Mouse (Mus musculus): ENCODE measurements around the gene Greb1.
"Not testable (repeated sequence)": the region's sequence is repeated elsewhere in the genome, so short reads cannot be mapped to it uniquely, and the experiment has no call there.

Greb1 gene

DNA sequence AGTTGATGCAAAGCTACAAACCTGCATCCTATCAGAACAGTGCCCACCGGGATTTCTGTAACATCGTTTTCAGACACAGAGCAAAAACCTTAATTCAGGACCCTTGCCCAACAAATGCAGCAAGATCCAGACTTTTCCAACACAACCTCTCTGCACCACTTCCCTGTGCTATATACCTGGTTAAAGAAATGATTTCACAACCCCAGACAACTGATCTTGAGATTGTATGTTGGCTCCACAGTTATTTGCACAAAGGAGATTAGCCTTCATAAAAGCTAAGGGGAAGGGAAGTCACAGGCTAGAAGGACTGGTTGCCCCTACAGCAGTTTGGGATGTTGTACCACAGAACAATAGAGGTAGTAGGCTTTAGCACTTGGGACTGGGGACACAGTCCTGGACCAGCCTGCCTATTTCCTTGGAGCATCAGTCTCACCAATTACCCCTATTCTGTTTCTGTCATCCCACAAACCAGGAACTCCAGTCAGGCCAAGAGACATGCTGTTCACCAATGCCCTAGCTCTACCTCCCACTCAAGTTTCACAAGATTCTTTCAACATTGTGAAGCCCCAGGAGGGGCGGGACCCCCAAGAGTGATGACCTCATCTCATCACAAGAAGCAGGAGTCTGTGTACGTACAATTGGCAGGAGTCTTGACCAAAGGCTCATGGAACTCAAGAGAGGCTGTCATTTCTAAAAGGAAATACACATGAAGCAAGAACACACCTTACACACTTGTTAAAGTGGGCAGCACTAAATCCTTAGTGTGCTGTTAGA, 36.9 kb downstream of the Greb1 start:
- no peak for DNase-seq (ENCODE audit: low spot score in 2 of 2)

DNA sequence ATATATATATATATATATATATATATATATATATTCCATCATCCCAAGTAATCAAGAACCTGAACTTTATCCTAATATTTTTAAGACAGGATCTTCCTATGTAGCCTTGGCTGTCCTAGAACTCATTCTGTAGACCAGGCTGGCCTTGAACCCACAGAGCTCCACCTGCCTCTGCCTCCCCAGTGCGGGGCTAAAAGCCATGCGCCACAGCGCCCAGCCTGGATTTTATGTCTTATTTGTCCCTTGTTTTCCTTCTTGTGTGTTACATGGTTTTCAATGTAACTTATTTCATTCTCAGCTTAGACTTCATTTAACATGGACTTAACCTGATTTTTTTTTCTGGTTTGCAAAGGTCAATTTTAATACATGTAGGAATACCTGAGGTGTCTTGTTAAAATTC, 39.2 kb downstream of the Greb1 start:
- no peak for DNase-seq (ENCODE audit: low spot score in 2 of 2)

DNA sequence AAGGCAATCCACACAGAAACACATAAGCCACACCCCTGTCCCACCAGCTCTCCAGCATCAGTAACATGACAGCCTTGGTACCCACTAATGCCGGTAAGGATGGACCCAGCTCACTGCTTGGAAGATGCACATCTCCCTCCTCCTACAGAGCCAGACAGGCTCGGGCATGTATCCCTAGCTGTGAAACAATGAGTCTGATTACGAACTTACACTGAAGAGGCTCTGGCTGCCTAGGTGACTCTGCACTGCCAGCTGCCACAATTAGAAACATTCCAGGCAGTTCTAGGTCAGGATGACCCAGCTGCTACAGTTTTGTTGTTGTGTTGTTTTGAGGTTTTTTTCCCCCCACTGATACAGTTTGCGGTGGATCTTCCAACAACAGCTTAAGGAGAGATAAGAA, 40.4 kb downstream of the Greb1 start:
- no peak for DNase-seq (ENCODE audit: low spot score in 2 of 2)

DNA sequence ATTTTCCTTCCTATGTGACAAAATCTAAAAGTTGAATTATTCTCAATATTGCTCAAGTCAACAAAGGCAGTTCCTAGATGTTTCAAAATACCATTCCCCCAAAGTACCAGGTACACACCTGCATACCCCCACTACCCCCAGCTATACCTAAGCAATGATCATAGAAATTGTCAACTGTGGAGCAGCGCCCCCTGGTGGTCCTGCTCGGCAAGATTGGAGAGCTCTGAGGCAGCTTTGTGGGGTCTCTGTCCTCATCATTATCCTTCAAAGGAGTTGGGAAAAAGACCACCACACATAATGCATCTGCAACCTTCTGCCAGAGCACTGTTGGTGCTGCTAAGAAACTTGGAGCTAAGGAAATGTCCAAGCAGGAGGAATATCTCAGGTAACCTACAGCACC, 46.4 kb downstream of the Greb1 start:
- peak; percentile 25 to 79 for DNase-seq (ENCODE audit: low spot score in 2 of 2)

DNA sequence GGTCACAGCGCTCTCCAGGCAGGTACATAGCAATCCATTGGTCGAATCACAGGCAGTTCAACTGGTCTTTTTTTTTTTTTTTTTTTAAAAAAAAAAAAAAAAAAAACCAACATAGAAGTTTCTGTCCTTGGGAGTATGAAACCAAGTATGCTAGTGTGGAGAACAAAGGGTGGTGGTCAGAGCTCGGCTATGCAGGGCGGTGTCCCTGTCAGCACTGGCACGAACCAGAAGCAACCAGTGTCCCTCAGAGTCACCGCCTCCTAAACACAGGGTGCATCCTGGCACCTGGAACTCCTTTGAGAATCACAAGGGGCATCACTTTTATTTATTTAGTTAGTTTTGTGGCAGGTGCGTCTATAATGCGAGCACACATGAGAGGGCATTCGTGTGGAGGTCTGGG, 47.1 kb downstream of the Greb1 start:
- no peak for DNase-seq (ENCODE audit: low spot score in 2 of 2)

DNA sequence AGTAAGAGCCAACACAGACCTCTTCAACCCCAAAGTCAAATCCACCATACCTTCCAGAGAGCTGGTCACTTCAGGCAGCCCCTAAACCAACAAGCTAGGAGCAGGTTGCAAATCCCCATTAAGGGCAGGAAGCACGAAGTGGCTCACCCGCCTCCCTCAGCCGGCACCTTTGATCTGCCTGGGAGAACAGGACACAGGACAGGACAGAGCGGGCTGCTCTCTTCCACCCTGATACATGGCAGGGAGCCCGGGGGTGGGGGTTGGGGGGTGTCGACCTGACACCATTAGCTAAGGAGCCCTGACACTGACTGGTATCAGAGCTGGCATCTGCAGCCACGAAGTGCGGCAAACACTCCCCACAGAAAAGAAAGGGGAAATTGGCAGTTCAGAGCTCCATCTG, 47.6 kb downstream of the Greb1 start:
- no peak for DNase-seq (ENCODE audit: low spot score in 2 of 2)

DNA sequence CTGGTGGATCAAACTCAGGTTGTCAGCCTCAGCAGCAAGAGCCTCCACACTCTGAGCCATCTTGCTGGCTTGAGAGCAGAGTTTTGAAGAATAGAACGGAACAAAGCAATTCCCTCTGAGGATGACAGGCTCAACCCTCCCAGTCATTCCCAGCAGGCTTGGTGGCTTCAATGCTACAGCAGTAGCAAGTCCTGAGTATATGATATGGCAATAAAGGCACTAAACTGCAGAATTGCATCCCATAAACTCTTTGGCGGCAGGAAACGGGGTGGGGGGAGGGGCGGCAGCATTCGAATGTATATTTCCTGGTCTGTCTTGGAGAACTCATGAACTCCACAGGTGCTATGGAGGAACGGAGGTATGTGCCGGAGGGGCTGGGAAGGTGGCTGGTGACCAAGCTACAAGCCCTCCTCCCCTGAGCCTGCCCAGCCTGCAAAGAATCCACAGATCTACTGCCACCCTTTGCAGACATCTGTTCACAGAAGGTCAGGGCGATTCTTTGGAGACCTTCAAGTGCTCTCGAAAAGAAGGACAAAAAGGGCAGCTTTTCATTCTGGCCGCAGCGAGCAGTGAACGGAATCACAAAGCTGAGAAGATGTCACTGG, 48.3 kb downstream of the Greb1 start:
- DNase-seq (ENCODE audit: low spot score in 2 of 2): no peak

DNA sequence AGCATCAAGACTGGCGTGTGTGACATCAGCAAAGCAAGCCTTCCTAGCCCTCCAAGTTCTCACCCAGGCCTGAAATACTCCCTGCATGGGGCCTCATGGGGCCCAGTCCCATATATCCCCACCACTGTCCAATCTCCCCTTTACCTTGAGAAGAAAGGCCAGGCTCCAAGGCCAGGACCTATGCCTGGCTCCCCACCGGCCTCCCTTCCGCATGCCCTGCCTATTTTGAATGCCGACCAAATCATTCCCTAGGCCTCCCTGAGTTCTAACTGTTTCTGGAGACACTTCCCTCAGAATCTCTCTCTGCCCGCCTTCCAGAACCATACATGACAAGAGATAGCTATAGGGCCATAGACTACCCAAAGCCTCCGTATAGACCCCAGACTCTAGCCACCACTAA, 49.1 kb downstream of the Greb1 start:
- no peak for DNase-seq (ENCODE audit: low spot score in 2 of 2)

DNA sequence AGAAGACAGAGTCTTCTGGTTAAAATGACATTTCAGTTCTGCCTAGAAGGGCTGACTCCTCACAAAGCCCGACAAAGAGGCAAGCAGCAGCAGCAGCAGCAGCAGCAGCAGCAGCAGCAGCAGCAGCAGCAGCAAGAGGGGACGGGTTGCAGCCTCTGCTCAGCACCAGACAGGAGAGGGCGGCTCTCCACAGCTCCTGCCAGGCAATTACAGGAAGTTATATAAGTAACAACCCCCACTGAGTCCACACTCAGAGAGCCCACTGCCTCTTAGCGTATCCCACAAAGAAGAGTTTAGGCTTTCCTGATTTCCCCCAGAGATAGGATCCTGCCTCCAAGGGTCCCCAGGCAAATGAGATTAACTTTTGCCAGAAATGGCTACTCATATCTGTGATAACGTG, 60.6 kb downstream of the Greb1 start:
- DNase-seq (ENCODE audit: low spot score in 2 of 2): peak; percentile 43 to 50

DNA sequence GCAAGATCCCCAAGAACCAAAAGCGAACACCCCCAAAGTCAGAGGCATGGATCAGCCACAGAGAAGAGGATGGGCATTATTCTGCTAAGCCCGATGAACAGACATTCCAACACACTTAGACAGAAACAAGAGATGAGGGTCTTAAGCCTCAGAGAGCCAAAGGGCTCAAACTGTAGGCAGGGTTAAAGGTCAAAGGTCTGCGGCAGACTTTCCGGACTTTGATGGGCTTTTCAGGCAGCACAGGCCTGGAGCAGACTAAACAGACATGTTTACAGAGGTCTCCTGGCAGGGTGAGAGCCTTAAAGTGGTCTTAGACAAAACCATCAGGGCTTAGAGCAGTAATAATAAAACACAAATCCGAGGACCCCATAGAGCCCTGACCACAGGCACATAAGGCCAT, 63.4 kb downstream of the Greb1 start:
- DNase-seq (ENCODE audit: low spot score in 2 of 2): no peak

DNA sequence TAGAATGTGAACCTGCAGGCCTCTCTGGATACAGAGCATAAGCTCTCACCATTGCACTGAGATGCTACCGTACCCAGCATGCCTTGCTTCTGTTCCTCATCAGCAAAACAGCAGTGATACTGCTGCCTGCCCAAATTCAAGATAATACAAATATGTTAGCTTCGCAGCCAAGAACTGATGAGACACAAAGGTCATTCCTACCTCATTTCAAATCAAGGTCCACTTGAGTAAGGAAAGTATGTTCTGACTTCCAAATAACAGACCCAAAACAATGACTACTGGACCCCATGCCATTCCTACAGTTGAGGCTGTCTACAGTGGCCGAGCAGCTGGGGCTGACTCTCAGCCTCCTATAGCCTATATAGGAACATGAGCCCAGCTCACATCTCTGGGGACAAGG, 66.0 kb downstream of the Greb1 start:
- no peak for DNase-seq (ENCODE audit: low spot score in 2 of 2)

DNA sequence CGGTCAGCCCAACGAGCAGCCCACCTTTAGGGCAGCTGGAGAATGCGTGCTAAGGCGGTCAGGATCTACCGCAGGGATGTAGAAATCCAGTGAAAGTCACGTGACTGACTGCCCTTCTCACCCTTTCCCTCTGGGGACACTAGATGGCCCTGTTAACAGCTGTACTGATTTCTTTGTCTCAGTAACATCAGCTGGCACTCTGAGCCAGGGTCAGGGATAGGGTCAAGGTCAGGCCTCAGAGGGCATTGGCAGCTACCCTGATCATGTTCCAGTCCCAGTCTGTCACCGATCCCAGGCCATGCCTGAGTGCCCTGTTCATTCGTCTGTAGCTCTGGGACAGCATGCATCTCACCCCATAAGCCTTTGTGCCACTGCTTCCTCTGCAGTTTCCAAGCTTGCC, 66.7 kb downstream of the Greb1 start:
- no peak for DNase-seq (ENCODE audit: low spot score in 2 of 2)

DNA sequence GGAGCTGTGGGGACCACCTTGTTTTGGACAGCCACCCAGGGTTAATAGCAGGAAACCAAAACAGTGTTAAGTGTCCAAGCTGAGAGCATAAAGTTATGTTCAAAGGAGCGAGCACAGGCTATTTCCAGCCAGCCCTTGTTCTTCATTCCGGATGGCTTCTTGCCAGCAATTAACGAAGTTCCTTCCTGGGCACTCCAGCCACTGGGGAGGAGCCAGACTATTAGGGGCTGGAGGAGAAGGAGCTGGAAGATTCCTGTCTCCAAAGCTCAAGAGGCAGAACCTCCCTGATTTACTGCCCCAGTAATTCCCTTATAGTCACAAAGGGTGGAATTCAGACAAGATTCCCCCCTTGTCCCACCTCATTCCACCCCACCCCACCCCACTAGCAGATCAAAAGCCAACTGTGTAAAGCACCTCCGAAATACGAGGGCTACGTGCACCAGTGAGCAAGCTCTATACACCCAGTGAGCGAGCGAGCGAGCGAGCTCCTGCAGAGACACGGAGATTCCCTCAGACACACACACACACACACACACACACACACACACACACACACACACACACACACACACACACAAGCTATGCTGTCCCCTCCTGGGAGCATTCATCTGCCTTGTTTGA, 69.5 kb downstream of the Greb1 start:
- DNase-seq (ENCODE audit: low spot score in 2 of 2): no peak

DNA sequence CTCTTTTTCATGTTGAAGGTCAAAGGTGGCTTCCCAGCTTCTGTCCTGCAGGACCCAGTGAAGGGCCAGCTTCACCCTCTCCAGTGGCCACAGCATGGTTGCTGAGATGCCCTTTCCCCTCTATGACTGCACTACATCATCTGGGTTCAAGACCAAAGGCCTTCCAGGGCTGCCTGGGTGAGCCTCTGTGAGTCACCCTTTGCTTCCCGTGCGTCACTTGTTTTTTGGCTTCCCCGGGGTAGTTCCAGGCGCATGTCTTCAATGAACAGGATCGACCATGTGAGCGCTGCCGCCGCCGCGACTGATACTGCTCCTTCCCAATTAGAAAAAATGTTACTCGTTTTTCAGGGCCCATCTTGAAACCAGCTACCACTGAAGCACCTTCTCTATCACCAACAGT, 70.5 kb downstream of the Greb1 start:
- no peak for DNase-seq (ENCODE audit: low spot score in 2 of 2)

DNA sequence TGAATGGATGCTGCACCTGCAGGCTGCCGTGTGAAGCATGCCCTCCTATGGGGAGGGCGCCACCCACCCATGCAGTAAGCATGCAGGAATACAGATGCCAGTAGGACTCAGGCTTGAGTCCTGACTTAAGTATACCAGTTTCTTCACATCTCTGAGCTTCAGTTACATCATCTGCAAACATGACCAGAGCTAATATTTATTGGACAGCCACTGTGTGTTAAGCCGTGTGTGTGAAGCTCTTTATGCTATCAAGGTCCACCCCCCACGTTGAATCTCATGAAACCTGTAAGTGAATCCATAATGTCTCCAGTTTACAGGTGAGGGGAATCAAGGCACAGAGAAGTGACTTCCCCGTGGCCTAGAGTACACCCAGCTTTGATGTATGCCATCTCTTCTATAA, 72.5 kb downstream of the Greb1 start:
- no peak for DNase-seq (ENCODE audit: low spot score in 2 of 2)

DNA sequence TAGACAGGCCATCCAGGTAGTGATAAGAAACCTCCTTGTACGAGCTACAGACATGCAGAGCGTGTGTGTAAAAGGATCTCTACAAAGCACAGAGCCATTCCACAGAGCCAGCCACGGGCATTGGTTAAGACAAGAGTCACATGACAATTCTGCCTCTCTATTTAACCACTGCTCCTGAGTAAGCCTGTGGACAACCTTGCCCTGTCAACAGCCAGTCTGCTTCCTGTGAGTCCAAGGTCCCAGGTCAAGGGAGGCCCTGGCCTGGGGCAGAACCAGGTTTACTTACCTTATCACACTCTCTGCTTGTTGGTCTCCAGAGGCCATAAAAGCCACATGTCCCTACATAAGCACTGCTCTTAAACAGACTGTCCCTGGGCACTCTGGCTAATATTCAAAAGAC, 74.5 kb downstream of the Greb1 start:
- DNase-seq (ENCODE audit: low spot score in 2 of 2): no peak

DNA sequence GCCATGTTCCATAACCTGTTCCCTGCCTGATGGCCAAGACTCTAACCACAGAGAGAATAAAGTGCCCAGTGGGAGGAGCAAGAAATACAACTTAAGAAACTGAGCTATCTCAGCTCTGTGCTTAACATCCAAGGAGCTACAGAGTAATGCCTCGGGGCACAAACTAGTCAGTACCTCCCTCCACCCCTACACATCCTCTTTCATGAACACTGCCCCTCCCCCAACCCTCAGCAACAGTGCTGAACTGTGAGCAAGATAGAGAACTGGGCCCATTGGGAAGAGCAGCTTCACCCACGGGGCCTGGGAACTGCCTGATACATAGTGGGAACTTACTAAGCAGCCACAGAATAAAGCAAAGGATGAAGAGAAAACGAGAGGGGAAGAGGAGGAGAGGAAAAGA, 77.1 kb downstream of the Greb1 start:
- peak in 1 of 2 experiments; percentile 27 for DNase-seq (ENCODE audit: low spot score in 2 of 2)

DNA sequence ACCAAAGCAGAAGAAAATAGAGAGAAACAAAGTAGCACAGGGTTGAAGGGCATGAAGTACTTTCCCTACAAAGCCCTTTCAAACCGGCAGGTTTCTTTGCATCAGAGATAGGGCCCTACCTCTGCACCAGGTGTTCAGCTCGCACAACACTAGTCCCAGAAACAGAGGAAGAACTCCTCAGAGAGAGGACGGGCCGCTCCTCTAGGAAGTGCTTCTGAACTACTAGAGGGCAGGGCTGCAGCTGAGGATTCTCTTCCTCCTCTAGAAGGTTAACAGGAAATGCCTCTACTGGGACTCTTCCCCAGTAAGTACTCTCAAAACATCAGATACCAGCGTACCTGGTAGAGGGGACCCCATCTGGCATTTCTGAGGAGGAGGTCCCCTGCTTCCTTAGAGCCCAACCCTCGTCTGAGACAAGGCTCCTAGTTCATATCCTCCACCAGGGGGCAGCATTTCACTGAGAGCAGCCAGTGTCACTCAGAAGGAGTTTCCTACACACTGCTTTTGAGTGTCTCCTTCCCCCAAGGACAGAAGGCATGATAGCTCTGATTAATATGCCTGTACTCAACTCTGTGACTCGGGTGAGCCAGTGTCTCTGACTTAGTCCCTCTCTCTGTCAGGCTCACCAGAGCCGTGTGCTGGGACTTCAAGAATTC, 81.9 kb downstream of the Greb1 start:
- DNase-seq (ENCODE audit: low spot score in 2 of 2): peak; percentile 29 to 73

DNA sequence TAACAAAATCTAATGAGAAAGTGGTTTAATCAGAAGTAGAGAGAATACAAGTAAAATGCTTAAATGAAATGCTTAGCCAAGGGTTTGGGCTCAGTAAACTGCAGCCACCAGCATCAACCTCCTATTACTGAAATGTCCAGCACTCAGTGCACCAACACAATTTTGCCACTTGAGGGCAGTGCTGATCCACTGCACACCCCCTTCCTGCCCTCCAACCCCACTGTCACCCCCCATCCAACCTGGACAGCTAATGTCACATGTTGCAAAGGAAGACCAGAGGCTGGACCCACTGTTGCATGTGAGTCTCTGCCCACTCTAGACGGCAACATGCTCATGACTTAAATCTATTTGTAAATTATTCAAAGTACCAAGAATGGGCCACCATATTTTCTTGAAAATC, 83.0 kb downstream of the Greb1 start:
- peak; percentile 20 to 44 for DNase-seq (ENCODE audit: low spot score in 2 of 2)

DNA sequence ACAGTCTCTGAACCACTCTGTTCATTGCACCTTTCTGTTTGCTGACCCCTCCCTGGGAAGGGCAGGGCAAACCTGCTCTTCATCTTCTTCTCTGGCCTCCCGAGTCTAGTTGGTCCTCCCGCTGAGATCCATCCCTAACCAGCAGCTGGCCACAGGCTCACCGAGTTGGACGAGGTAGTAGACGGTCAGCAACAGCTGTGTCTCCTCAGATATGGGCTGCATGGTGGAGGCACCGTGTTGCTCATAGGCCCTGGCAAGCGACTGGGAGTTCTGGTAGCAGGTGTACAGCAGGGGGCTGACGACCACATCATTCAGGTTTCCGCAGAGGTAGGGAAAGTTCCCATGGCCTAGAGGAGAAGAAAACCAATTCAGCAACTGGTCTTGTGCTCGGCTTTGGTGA, 86.1 kb downstream of the Greb1 start:
- DNase-seq (ENCODE audit: low spot score in 2 of 2): no peak

DNA sequence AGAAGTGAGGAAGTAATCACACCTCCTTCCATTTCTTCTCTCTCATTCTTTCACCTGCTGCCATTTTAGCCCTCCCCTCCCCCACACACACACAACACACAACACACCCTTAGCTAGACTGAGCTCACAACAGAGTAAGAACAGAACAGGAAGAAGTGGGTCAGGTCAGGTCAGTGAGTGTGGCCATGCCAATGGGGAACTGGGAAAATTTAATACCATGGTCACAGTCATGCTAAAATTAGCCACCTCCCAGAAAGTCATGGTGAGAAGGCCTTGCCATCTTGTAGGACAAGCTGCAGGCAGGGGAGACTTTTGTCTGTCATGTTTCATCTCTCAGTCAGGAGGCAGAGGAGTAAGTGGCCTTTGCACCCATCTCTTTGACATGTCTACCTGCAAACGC, 102.0 kb downstream of the Greb1 start:
- DNase-seq (ENCODE audit: low spot score in 2 of 2): no peak

DNA sequence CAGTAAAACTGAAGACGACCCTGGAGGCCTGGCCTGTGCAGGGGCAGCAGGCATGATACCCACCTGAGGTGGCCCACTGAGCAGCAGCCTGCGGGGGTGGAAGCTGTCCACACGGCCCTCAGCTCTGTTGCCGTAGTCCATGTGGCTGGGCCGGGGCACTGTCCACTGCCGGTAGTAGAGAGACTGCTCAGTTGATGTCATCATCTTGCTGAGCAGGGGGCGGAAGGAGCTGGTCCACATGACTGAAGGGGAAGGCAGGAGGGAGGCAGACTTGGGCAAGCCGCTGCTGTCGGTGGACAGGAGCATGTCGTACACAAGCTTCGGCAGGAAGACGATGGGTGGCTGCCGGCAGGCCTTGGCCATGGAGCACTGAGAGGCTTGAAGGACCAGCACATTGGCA, 104.5 kb downstream of the Greb1 start:
- DNase-seq (ENCODE audit: low spot score in 2 of 2): no peak

DNA sequence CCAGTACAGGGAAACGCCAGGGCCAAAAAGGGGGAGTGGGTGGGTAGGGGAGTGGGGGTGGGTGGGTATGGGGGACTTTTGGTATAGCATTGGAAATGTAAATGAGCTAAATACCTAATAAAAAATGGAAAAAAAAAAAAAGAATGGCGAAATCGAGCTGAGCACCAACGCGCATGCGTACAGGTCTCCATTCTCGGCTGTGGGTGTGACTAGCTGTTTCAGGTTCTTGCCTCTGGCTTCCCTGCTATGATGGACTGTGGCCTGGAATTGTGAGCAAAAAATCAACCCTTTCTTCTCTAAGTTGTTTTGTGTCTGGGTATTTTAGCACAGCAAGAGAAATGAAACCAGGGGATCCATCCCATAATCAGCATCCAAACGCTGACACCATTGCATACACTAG, 105.4 kb downstream of the Greb1 start:
- DNase-seq (ENCODE audit: low spot score in 2 of 2): not testable (repeated sequence)
